Mouse (Mus musculus): Measurements from ENCODE around the gene Arhgap22. TPM values are rescaled to one million over a fixed set of nuclear protein-coding genes. Genes with fewer than 3 reads are reported as not detected.

Gene Arhgap22
- polyA plus RNA-seq, 1 experiment, result 9.0 TPM

DNA sequence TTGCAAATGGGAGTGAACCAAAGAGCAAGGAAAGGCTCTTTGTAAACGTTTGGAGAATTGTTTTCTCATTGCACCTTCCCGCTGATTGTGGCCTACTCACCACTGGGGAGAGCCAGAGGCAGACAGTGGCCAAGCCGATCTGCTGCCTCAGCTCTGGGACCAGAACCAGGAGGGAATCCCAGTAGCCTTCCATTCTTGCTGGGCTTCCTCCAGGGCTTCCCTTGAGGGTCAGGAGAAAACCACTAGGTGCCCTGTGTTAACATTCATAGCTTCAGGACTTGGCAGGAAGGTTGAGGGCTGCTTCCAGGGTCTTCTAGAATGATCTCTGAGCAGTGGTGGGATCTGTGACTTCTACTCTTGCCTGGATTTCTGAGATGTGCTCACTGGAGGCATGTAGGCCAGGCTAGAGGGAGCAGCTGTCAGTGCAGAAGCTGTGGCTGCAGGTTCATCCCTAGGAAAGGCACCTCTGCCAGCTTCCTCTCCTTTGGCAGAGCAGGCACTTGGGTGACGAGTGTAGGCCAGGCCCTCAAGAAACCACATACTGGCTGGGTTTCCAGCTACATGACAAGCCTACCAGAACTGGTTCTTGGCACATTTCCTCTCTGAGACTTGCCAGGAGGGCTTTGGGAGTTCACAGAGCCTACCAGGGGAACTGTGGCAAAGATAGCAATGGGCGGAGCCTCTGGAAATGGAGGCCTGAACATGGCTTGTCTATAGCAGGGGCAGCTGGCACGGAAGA, 138.3 kb downstream of the Arhgap22 start:
- Histone ChIP-seq H3K4me1 (ENCODE audit: control insufficient read depth, insufficient read depth, low read length) (0 out of 2 replicates have a peak, but pooled peaks cover 2% of the 10 kb centered on the region), H3K27ac (ENCODE audit: insufficient read depth, low read depth, low read length) (no peak overlapping the region), H3K4me3 (ENCODE audit: insufficient read depth, low read depth, low read length) (no peak overlapping the region), H3K36me3 (ENCODE audit: control insufficient read depth, insufficient read depth, low read length) (no peaks in the 10 kb centered on the region), H3K27me3 (replicated peaks; ENCODE audit: control insufficient read depth, insufficient read depth, low read length) (no peaks in the 10 kb centered on the region; the same call in 1 of the 2 replicates)
- TF ChIP-seq POLR2A (IDR thresholded peaks at IDR 0.05; ENCODE audit: low read depth, low read length), result no peak
- TF ChIP-seq CTCF (conservative IDR thresholded peaks at IDR 0.05; ENCODE audit: insufficient read depth, insufficient read length, low read depth, low read length), result no peak
- DNase-seq, result peak; percentile 51
- 69% methylated on average over 6 of the region's 6 CpGs for WGBS

DNA sequence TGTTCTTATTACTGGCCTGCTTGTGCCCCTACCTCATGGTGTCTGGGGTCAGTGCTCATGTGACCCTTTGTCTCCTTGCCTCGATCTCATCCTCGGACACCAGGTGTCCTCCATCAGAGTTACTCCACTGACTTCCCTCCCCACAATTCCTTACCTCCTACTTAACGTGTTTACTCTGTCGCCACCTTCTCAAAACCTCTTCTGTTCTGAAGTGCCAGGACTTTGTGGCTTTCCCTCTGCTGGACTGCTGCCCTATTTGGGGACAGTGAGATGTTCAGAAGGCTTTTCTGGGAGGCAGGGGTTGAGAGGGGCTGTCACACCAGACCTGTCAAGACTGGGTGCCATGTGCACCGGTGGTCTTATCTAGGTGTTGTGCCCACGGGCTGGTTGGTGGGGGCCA, 139.1 kb downstream of the Arhgap22 start:
- 56% methylated on average over 6 of the region's 6 CpGs for WGBS
- DNase-seq, result no peak

GRCm38 (mm10) chr14:33355276-33355675, 141.4 kb downstream of the Arhgap22 start:
- no peaks in the 10 kb centered on the region for H3K36me3 ChIP-seq (ENCODE audit: control insufficient read depth, insufficient read depth, low read length)
- H3K4me3 ChIP-seq (ENCODE audit: insufficient read depth, low read depth, low read length), result no peak overlapping the region
- no peak for DNase-seq
- 91% methylated on average over 5 of the region's 5 CpGs for WGBS
- H3K27ac ChIP-seq (ENCODE audit: insufficient read depth, low read depth, low read length), result no peak overlapping the region
- H3K4me1 ChIP-seq (ENCODE audit: control insufficient read depth, insufficient read depth, low read length), result 0 out of 2 replicates have a peak, but pooled peaks cover 2% of the 10 kb centered on the region
- TF ChIP-seq POLR2A (IDR thresholded peaks at IDR 0.05; ENCODE audit: low read depth, low read length), result no peak
- no peak for TF ChIP-seq CTCF (conservative IDR thresholded peaks at IDR 0.05; ENCODE audit: insufficient read depth, insufficient read length, low read depth, low read length)
- H3K27me3 ChIP-seq (replicated peaks; ENCODE audit: control insufficient read depth, insufficient read depth, low read length), result no peaks in the 10 kb centered on the region; the same call in 1 of the 2 replicates

More for the DNA sequence above, 139.1 kb downstream of the Arhgap22 start:
- TF ChIP-seq POLR2A (IDR thresholded peaks at IDR 0.05; ENCODE audit: low read depth, low read length) (no peak), CTCF (conservative IDR thresholded peaks at IDR 0.05; ENCODE audit: insufficient read depth, insufficient read length, low read depth, low read length) (no peak)
- Histone ChIP-seq H3K27ac (ENCODE audit: insufficient read depth, low read depth, low read length) (no peak overlapping the region), H3K36me3 (ENCODE audit: control insufficient read depth, insufficient read depth, low read length) (no peaks in the 10 kb centered on the region), H3K4me1 (ENCODE audit: control insufficient read depth, insufficient read depth, low read length) (0 out of 2 replicates have a peak, but pooled peaks cover 2% of the 10 kb centered on the region), H3K27me3 (replicated peaks; ENCODE audit: control insufficient read depth, insufficient read depth, low read length) (no peaks in the 10 kb centered on the region; the same call in 1 of the 2 replicates), H3K4me3 (ENCODE audit: insufficient read depth, low read depth, low read length) (no peak overlapping the region)

- DNase-seq, result no peak
- Histone ChIP-seq H3K36me3 (ENCODE audit: control insufficient read depth, insufficient read depth, low read length) (no peaks in the 10 kb centered on the region), H3K27me3 (replicated peaks; ENCODE audit: control insufficient read depth, insufficient read depth, low read length) (no peaks in the 10 kb centered on the region), H3K4me3 (ENCODE audit: insufficient read depth, low read depth, low read length) (no peak overlapping the region), H3K4me1 (ENCODE audit: control insufficient read depth, insufficient read depth, low read length) (0 out of 2 replicates have a peak, but pooled peaks cover under 1% of the 10 kb centered on the region), H3K27ac (ENCODE audit: insufficient read depth, low read depth, low read length) (no peak overlapping the region)
- TF ChIP-seq CTCF (conservative IDR thresholded peaks at IDR 0.05; ENCODE audit: insufficient read depth, insufficient read length, low read depth, low read length) (no peak), POLR2A (IDR thresholded peaks at IDR 0.05; ENCODE audit: low read depth, low read length) (no peak)
- 52% methylated on average over 12 of the region's 12 CpGs for WGBS
Measured at GRCm38 (mm10) chr14:33357600-33358368, 144.0 kb downstream of the Arhgap22 start.

- H3K36me3 ChIP-seq (ENCODE audit: control insufficient read depth, insufficient read depth, low read length), result no peaks in the 10 kb centered on the region
- no peaks in the 10 kb centered on the region for H3K4me1 ChIP-seq (ENCODE audit: control insufficient read depth, insufficient read depth, low read length)
- no peak overlapping the region for H3K4me3 ChIP-seq (ENCODE audit: insufficient read depth, low read depth, low read length)
- DNase-seq, result peak; percentile 67
- H3K27ac ChIP-seq (ENCODE audit: insufficient read depth, low read depth, low read length), result no peak overlapping the region
- no peak for TF ChIP-seq CTCF (conservative IDR thresholded peaks at IDR 0.05; ENCODE audit: insufficient read depth, insufficient read length, low read depth, low read length)
- TF ChIP-seq POLR2A (IDR thresholded peaks at IDR 0.05; ENCODE audit: low read depth, low read length), result no peak
- no peaks in the 10 kb centered on the region for H3K27me3 ChIP-seq (replicated peaks; ENCODE audit: control insufficient read depth, insufficient read depth, low read length)
- WGBS, result 67% methylated on average over 8 of the region's 8 CpGs
Measured at GRCm38 (mm10) chr14:33358891-33359290, 145.1 kb downstream of the Arhgap22 start.

GRCm38 (mm10) chr14:33361546-33361945, 147.7 kb downstream of the Arhgap22 start:
- DNase-seq, result no peak
- H3K4me3 ChIP-seq (ENCODE audit: insufficient read depth, low read depth, low read length), result no peak overlapping the region
- no peaks in the 10 kb centered on the region for H3K4me1 ChIP-seq (ENCODE audit: control insufficient read depth, insufficient read depth, low read length)
- H3K27me3 ChIP-seq (replicated peaks; ENCODE audit: control insufficient read depth, insufficient read depth, low read length), result no peaks in the 10 kb centered on the region
- TF ChIP-seq CTCF (conservative IDR thresholded peaks at IDR 0.05; ENCODE audit: insufficient read depth, insufficient read length, low read depth, low read length) (no peak), POLR2A (IDR thresholded peaks at IDR 0.05; ENCODE audit: low read depth, low read length) (no peak)
- no peaks in the 10 kb centered on the region for H3K36me3 ChIP-seq (ENCODE audit: control insufficient read depth, insufficient read depth, low read length)
- H3K27ac ChIP-seq (ENCODE audit: insufficient read depth, low read depth, low read length), result no peak overlapping the region
- 46% methylated on average over 4 of the region's 4 CpGs for WGBS

- DNase-seq, result no peak
- no peaks in the 10 kb centered on the region for H3K27me3 ChIP-seq (replicated peaks; ENCODE audit: control insufficient read depth, insufficient read depth, low read length)
- H3K27ac ChIP-seq (ENCODE audit: insufficient read depth, low read depth, low read length), result no peak overlapping the region
- no peaks in the 10 kb centered on the region for H3K4me1 ChIP-seq (ENCODE audit: control insufficient read depth, insufficient read depth, low read length)
- no peaks in the 10 kb centered on the region for H3K36me3 ChIP-seq (ENCODE audit: control insufficient read depth, insufficient read depth, low read length)
- 73% methylated on average over 14 of the region's 14 CpGs for WGBS
- no peak overlapping the region for H3K4me3 ChIP-seq (ENCODE audit: insufficient read depth, low read depth, low read length)
- TF ChIP-seq CTCF (conservative IDR thresholded peaks at IDR 0.05; ENCODE audit: insufficient read depth, insufficient read length, low read depth, low read length) (no peak), POLR2A (IDR thresholded peaks at IDR 0.05; ENCODE audit: low read depth, low read length) (no peak)
Measured at GRCm38 (mm10) chr14:33362122-33362521, 148.3 kb downstream of the Arhgap22 start.
